Mouse (Mus musculus): ENCODE measurements around the gene Mrc2.

Gene Mrc2

DNA sequence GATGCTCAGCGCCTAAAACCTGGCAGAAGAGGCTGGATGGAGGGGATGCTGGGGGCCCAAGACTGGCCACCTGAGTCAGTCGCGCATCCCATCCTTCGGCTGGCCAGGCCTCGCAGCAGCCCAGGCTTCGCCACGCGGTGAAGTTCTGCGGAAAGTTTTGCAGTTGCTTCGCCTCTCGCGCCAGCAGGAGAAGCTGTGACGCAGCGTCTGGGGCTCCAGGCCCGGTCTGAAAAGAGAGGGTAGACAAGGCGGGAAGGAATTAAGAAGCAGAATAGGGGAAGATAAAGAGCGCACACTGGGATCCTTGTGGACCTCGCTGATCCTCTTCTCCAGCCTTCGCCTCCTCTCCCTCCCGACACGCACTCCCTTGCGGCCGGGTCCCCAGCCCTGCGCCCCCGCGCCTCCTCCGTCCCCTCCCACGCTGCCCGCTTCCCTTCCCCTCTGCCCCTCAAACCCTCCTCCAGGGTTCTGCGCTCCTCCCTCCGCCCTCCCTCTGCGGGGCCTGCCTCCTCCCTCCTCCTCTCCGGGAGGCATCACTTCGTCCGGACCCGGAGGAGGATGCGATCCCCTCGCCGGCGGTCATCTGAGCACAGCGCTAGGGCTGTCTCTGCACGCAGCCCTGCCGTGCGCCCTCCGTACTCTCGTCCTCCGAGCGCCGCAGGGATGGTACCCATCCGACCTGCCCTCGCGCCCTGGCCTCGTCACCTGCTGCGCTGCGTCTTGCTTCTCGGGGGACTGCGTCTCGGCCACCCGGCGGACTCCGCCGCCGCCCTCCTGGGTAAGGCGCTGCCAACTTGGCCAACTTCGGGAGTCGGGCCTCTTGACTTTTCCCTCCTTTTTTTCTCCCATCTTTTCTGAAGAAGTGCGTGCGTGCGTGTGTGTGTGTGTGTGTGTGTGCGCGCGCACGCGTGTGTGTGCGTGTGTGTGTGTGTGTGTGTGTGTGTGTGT, at the start of gene Mrc2:
Gene Mrc2, plus strand, starts transcription at position 520 of the 948 bp plus-strand sequence.
- no peak for DNase-seq (ENCODE audit: extremely low read depth, low read depth, low spot score)

DNA sequence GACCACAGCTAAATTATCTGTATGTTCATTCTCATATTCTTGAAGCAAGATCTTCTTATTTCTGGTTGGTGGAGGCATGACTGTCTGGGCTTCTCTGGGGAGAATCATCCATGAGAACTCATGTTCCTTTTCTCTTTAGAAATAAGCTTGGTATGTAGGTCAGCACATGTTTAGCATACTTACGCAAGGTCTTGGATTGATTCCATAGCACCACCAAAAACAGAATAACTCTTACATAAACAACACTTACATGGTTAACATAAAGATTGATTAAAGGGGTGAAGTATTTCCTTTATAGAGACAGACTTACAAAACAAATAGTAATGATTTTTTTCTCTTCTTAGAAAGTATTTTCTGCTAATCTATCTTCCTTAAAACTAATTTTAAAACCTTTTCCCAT, 46.1 kb upstream of the Mrc2 start:
- DNase-seq (ENCODE audit: extremely low read depth, low read depth, low spot score), result no peak

DNA sequence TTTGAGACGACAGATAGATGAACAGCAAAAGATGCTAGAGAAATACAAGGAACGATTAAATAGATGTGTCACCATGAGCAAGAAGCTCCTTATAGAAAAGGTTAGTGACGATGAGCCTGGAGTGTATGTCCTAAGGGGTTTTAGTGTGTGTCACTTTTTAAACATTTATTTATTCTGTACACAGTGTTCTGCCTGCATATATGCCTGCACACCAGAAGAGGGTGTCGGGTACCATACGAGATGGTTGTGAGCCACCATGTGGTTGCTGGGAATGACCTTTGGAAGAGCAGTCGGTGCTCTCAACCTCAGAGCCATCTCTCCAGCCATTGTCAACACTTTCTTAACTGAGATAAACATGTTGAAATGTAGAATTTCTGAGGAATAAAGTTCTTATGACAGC, 45.7 kb upstream of the Mrc2 start:
- DNase-seq (ENCODE audit: extremely low read depth, low read depth, low spot score), result no peak

DNA sequence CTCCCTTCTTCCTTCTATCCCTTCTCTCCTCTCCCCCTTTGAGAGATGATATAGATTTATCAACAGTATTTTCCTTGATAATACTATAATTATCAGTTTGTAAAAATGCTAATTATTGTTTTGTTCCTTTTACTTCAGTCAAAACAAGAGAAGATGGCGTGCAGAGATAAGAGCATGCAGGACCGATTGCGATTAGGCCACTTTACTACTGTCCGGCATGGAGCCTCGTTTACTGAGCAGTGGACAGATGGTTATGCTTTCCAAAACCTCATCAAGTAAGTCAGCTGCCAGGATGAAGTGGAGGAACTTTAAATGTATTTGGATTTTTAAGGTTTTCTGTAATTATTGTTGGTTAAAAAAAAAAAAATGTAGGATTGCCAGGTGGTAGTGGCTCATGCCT, 45.1 kb upstream of the Mrc2 start:
- no peak for DNase-seq (ENCODE audit: extremely low read depth, low read depth, low spot score)

DNA sequence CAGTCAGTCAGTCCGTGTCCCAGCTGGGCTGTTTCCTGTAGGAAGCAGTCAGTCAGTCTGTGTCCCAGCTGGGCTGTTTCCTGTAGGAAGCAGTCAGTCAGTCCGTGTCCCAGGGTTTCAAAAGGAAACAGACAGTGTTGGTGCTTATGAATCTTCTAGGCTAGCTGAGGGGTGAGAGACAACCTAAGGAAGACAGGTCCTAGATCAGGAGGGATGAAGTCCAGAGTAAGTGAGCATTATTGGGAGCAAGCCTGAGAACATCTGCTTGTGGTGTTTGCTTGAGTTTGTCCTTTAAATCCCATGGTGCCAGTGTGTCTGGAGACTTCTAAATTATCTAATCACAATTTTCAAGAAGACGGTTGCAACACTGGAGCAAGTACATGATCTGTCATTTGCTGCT, 32.7 kb upstream of the Mrc2 start:
- DNase-seq (ENCODE audit: extremely low read depth, low read depth, low spot score), result no peak

DNA sequence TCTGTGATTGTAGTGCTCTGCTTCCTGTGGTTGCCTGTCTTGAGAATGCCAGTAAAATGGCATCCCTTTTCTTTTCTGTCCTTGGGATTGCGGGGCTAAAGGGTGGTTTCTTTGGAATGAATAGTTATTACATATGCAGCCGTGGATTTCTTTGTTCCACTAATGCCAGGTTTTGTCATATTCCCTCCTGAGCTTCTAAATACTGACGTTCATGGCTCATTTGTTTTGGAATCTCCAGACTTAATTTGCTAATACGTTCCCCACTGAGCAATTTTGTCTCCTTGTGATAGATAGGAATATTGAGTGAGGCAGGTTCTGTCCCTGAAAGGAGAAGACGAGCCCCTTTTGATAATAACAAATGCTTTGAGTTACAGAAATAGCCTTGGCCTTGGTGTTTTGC, 31.3 kb upstream of the Mrc2 start:
- no peak for DNase-seq (ENCODE audit: extremely low read depth, low read depth, low spot score)

DNA sequence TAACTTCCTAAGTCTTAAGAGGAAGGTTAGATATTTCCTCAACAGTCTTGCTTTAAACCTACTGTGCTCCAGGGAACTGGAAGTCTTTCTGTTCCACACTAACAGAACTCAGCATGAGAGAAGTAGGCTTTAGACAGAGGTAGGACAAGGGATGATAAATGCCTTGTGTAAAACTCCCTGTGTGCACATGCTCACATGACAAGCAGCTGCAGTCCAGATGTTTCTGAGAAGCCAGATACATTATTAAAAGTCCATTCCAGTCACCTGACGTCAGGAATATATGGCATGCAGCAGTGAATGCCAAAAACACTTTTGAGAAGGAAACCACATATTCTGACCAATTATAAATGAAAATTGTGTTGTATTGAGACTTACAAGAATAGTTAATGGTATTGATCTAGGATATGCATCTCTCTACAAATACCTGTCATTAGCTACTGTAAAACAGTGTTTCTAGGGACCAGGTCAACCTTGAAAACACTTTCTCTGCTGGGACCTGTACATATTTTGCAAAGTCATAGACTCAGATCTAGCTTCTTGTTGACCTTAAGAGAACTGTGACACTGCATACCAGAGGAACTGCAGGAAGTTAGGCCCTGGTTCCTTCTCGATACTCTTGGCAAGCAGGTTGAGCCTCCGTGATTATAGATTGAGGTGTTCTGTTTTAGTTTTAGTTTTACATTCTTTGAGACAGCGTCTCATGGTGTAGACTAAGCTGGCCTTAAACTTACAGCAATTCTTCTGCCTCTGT, 30.7 kb upstream of the Mrc2 start:
- no peak for DNase-seq (ENCODE audit: extremely low read depth, low read depth, low spot score)

DNA sequence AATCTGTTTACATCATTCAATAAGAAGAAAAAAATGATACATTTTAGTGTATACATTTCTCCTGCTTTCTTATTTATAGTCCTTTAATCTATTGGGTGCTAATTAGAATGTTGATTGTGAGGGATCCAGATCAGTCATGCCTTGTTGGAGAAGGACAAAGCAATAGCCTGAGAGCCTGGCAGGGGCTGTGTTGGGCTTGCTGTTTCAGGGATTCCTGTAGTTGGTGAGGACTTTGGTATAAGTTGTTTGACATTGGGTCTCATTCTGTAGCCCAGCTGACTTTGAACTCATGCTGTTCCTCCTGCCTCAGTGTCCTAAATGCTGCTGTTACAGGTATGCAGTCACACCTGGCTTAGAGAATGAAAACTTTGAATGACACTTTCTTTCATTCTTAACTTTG, 27.9 kb upstream of the Mrc2 start:
- DNase-seq (ENCODE audit: extremely low read depth, low read depth, low spot score), result no peak

DNA sequence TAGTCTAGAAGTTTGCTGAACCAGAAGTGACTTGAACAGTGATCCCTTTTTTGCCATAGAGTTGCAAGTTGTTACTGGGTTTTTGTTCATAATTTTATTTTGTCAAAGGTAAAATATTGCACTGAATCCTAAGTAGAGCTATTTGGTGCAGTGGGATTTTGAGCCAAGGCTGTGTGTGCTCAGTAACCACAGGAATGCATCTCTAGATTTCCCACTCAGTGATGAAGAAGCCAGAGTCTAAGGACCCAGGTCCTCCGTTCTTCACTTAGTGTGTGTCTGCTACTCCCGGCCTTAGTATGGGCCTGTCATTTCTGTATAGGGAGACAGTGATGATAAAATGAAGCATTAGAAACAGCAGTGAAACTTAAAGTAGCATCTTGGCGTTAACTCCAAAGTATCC, 27.5 kb upstream of the Mrc2 start:
- no peak for DNase-seq (ENCODE audit: extremely low read depth, low read depth, low spot score)

DNA sequence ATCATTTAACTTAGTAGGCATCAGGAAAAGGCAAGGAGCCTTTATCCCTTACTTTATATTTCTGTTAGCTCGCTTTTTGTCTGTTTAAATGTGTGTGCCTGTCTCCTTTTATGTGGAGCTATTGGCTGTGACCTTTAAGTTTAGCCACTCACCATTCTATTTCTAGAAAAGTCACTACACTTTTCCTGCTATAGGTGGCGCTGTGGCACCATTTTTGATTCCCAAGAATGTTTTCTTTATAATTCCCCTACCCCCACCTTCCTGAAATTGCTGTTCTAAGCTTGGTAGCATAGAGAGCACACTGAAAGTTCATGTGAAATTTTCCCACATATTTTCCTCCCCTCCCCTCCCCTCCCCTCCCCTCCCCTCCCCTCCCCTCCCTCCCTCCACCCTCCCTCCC, 22.3 kb upstream of the Mrc2 start:
- DNase-seq (ENCODE audit: extremely low read depth, low read depth, low spot score), result no peak

DNA sequence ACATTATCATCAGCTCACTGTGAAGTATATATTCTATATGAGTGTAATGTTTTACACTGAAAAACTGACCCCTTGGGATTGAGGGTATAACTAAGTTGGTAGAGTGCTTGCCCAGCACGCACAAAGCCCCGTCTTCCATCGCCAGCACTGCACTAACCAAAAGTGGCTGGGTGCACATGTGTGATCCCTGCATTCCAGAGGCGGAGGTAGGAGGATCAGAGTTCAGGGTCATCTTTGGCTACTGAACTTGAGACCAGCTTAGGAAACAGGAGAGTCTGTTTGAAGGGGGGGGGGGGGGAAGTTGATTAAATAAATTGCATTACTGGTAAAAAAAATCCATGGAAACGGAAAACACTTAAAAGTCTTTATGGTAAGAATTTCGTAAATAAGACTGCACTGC, 12.0 kb upstream of the Mrc2 start:
- DNase-seq (ENCODE audit: extremely low read depth, low read depth, low spot score), result no peak

DNA sequence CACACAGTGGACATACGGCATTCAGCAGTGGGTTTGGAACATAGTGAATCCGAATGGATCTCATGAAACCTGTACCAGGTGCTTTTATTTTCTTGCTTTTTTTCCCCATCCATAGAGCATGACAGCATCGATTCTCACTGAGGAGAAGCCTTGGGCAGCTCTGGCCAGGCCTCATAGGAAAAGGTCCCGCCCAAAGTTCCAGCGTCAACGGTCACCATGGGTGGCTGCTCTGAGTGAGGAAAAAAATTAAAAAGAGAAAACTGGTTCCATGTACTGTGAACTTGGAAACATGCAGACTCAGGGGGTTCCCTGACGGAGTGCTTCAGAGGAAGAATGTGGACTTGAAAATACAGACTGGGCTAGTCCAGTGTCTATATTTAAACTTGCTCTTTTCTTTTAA, 11.2 kb upstream of the Mrc2 start:
- DNase-seq (ENCODE audit: extremely low read depth, low read depth, low spot score), result no peak

DNA sequence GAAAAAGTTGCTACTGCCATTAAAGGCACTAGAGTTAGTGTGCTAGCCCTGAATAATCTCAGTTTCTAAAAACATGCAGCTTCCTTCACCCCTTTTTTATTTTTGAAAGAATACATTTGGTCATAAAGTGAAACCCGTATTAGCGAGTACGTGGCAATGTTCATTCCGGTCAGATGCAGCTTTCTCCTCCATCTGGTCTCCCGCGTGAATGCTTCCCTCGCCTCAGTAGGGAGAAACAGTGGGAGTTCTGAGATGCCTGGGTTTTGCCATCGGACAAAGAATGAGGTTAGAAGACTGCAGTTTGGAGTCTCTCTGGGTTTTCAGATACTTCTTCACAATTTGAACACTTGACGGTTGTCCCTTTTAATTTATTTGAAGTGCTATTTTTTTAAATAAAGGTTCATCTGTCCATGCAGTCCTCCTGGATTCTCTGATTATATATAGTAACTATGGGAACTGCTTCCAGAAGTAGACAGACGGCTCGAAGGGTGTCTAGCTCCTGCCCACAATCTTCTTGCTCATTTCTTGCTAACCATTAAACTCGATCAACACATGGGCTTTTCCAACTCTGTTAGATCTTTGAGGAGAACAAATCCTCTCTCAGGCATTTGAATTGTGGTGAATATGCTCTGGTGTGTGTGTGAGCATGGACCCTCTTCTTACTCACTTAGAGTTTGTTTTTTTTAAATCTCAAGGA, 10.5 kb upstream of the Mrc2 start:
- DNase-seq (ENCODE audit: extremely low read depth, low read depth, low spot score), result no peak

DNA sequence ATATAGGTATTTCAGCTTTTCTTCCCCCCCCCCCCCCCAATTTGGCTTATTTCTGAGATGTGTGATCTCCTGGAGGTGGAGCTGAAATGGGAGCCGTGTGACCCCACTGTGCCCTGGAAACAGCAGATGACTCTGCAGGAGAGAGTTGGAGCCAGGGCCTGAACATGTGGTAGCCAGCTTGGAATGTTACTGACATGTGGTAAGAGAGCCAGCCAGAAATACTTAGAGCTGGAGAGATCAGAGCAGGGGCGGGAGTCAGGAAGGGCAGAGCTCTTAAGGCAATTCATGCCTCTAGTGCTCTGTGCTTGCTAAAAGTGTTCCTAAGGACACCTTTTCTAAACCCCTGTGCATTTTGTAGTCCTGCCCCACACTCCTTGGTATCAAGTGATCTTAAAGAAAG, 10.0 kb upstream of the Mrc2 start:
- DNase-seq (ENCODE audit: extremely low read depth, low read depth, low spot score), result peak; percentile 11

DNA sequence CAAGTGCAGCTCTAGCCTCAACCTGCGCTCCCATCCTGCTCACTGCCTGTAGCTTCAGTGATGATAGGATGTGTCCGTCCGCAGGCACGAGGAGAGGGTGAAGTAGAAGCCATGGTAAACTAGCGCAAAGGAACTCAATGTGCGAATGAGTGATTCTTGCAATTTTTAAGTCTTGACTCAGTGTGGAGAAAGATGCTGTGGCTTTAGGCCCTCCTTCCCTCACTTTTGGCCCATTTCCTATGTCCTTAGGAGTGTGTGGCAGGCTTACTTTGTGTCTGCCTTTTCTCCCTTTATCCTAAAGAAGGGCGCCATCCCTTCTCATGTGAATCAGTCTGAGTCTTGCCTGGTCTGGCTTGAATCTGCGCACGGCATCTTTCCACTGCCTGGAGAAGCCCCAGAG, 9.4 kb upstream of the Mrc2 start:
- no peak for DNase-seq (ENCODE audit: extremely low read depth, low read depth, low spot score)

DNA sequence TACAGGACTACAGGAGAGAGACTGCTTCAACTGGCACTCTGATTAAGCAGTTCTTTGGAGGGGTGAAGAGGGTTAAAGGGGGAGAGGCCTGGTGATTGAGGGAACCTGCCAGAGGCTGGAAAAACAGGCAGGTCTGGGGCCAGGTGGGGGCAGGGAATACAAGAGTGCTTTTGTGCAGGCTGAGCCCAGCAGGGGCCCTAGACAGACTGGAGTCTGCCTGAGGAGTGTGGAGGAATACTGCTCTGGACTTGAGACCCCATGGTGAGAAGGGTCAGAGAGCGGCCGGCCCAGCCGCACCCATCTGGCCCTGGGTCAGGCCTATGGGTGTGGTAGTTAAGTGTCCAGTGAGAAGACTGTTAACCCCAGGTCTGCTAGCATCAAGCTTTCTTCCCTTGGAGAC, 6.7 kb upstream of the Mrc2 start:
- no peak for DNase-seq (ENCODE audit: extremely low read depth, low read depth, low spot score)

DNA sequence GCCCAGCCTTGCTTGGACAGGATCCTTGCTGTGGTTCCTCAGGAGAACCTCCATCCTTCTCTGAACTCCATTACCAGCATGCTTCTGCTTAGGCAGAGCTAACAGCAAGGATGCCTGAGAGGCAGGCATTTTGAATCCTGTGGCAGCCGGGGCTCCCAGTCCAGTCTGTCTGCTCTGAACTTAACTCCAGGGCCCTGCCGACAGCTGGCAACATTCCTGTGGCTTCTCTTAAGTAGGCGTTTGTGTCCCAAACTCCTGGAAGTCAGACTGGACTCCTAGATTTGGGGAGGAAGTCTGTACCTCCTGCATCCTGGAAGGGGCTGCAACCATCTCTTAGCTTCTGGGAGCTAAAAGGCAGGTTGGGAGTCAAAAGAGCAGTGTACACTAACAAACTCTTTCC, 3.0 kb upstream of the Mrc2 start:
- no peak for DNase-seq (ENCODE audit: extremely low read depth, low read depth, low spot score)

DNA sequence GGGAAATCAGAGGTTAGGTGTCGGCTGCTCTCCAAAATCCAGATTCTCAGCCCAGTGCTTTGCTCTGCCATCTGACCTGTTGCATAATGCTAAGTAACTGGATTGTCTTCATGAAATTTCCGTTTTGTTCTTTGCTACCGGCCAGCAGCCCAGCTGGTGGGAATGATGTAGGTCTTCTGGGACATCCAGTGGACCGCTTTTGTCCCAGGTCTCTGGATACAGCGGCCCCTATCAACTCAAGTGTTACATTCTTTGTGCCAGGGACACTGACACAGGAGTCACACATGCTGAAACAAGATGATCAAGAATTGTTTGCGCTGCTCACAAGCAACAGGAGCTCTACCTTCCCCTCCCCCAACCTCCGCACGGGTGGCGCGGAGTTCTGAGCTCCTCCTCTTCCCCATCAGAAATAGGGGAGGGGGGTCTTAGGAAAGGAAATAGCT, 741 bp upstream of the Mrc2 start:
- DNase-seq (ENCODE audit: extremely low read depth, low read depth, low spot score), result no peak

DNA sequence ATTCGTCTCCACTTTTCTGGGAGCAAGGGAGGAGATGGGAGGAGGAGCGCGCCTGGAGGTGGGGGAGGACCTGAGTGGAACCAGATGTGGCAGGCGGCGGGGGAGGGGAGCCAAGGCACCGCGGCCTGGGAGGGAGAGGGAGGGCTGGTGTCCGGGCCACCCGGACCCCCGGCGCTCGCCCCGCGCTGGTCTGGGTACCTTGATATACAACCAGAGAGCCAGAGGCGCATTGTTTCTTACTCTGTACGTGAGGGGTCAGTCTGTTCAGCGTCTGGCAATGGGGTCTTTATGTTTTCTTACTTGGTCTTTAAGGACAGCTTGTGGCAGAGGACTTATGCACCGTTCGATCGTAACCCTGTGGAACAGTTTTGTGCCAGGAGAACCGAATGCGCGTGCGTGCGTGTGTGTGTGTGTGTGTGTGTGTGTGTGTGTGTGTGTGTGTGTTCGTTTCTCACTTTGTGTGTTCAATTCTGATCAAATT, 698 bp downstream of the Mrc2 start:
- no peak for DNase-seq (ENCODE audit: extremely low read depth, low read depth, low spot score)

DNA sequence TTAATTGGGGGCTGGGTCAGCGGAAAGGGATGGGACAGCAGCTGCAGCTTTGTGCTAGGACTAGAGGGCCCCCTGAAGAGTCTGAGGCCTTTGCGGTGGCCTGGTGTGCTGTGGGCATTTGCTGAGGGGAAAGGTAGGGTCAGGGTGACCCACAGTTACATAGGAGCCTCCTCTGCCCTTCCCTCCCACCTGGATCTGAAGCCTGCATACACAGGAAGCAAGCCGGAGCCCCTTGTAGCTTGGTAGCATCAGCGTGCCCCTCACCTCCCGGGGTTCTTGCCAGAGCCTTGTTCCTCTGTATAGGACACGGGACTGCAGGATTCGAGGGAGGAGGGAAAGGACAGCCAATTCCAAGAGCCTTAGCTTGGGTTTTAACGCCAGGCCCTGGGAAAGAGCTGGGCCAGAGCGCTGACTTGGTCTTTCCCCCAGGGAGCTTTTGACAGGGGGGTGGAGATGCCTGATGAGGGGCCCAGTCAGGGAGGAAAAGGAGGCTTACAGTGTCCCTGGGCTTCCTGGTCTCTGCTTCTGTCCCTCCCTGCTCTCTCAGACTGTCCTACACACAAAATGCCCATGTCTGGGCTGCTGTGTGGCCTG, 1.6 kb downstream of the Mrc2 start:
- DNase-seq (ENCODE audit: extremely low read depth, low read depth, low spot score), result no peak

DNA sequence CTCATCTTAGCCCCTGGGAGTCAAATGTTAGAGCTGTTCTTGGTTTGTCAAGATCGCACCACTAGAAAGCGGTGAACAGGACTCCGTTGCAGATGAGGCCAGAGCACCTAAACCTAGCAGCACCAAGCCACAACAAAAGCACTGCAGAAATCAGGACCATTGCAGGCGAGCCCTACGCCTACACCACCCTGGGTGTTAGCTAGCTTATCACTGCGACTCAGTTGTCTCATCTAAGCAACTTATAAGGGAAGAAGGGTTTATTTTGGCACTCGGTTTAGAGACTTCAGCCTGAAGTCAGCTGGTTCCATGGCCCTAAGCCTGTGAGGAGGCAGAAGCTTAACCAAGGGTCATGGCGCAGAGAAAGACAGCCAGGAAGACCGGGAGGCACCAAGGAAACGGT, 3.6 kb downstream of the Mrc2 start:
- no peak for DNase-seq (ENCODE audit: extremely low read depth, low read depth, low spot score)
